Mouse (Mus musculus): Measurements from ENCODE around the gene Arap1. TPM values are rescaled to one million over a fixed set of nuclear protein-coding genes. Genes with fewer than 3 reads are reported as not detected.
A peak's percentile ranks its signal among the peaks of the same experiment; 100 is the strongest.

Arap1 gene
- polyA plus RNA-seq, 1 experiment, result 16.3 TPM

- H3K4me3 ChIP-seq (ENCODE audit: insufficient read depth, low read length), result no peak overlapping the region
- TF ChIP-seq POLR2A (IDR thresholded peaks at IDR 0.05; ENCODE audit: extremely low read depth, insufficient read depth, low read length), result no peak
- TF ChIP-seq CTCF (IDR thresholded peaks at IDR 0.05; ENCODE audit: extremely low read depth, insufficient read depth, low read length), result no peak
- peaks cover 9% of the 10 kb centered on the region for H3K4me1 ChIP-seq (ENCODE audit: control insufficient read depth, insufficient read depth, low read length)
- no peak overlapping the region for H3K27ac ChIP-seq (ENCODE audit: insufficient read depth, low read length)
These were observed 23.5 kb upstream of the Arap1 start for GRCm38 (mm10) chr7:101324142-101324962.

GRCm38 (mm10) chr7:101326006-101326405, 21.9 kb upstream of the Arap1 start:
- TF ChIP-seq POLR2A (IDR thresholded peaks at IDR 0.05; ENCODE audit: extremely low read depth, insufficient read depth, low read length), result no peak
- TF ChIP-seq CTCF (IDR thresholded peaks at IDR 0.05; ENCODE audit: extremely low read depth, insufficient read depth, low read length), result no peak
- H3K4me1 ChIP-seq (ENCODE audit: control insufficient read depth, insufficient read depth, low read length), result peaks cover 16% of the 10 kb centered on the region
- H3K27ac ChIP-seq (ENCODE audit: insufficient read depth, low read length), result no peak overlapping the region
- H3K4me3 ChIP-seq (ENCODE audit: insufficient read depth, low read length), result no peak overlapping the region

- Histone ChIP-seq H3K4me1 (ENCODE audit: control insufficient read depth, insufficient read depth, low read length) (peaks cover 11% of the 10 kb centered on the region), H3K27ac (ENCODE audit: insufficient read depth, low read length) (no peak overlapping the region), H3K4me3 (ENCODE audit: insufficient read depth, low read length) (no peak overlapping the region)
- no peak for TF ChIP-seq POLR2A (IDR thresholded peaks at IDR 0.05; ENCODE audit: extremely low read depth, insufficient read depth, low read length)
- no peak for TF ChIP-seq CTCF (IDR thresholded peaks at IDR 0.05; ENCODE audit: extremely low read depth, insufficient read depth, low read length)
These were observed 20.6 kb upstream of the Arap1 start for GRCm38 (mm10) chr7:101327263-101327662.

GRCm38 (mm10) chr7:101327786-101328185, 20.1 kb upstream of the Arap1 start:
- no peak for TF ChIP-seq POLR2A (IDR thresholded peaks at IDR 0.05; ENCODE audit: extremely low read depth, insufficient read depth, low read length)
- TF ChIP-seq CTCF (IDR thresholded peaks at IDR 0.05; ENCODE audit: extremely low read depth, insufficient read depth, low read length), result no peak
- Histone ChIP-seq H3K4me1 (ENCODE audit: control insufficient read depth, insufficient read depth, low read length) (peaks cover 7% of the 10 kb centered on the region), H3K4me3 (ENCODE audit: insufficient read depth, low read length) (no peak overlapping the region), H3K27ac (ENCODE audit: insufficient read depth, low read length) (no peak overlapping the region)

GRCm38 (mm10) chr7:101328621-101329158, 19.2 kb upstream of the Arap1 start:
- H3K27ac ChIP-seq (ENCODE audit: insufficient read depth, low read length), result peak overlapping the region; percentile 5; the same call in 1 of the 2 replicates
- H3K4me3 ChIP-seq (ENCODE audit: insufficient read depth, low read length), result no peak overlapping the region
- peaks cover 7% of the 10 kb centered on the region for H3K4me1 ChIP-seq (ENCODE audit: control insufficient read depth, insufficient read depth, low read length)
- peak; percentile 28; the same call in 1 of the 2 replicates for TF ChIP-seq CTCF (IDR thresholded peaks at IDR 0.05; ENCODE audit: extremely low read depth, insufficient read depth, low read length)
- TF ChIP-seq POLR2A (IDR thresholded peaks at IDR 0.05; ENCODE audit: extremely low read depth, insufficient read depth, low read length), result no peak

- peak overlapping the region; percentile 5; the same call in 1 of the 2 replicates for H3K27ac ChIP-seq (ENCODE audit: insufficient read depth, low read length)
- no peak for TF ChIP-seq POLR2A (IDR thresholded peaks at IDR 0.05; ENCODE audit: extremely low read depth, insufficient read depth, low read length)
- no peak for TF ChIP-seq CTCF (IDR thresholded peaks at IDR 0.05; ENCODE audit: extremely low read depth, insufficient read depth, low read length)
- H3K4me3 ChIP-seq (ENCODE audit: insufficient read depth, low read length), result no peak overlapping the region
- peaks cover 7% of the 10 kb centered on the region for H3K4me1 ChIP-seq (ENCODE audit: control insufficient read depth, insufficient read depth, low read length)
These were observed 18.3 kb upstream of the Arap1 start for GRCm38 (mm10) chr7:101329606-101330005.

- H3K27ac ChIP-seq (ENCODE audit: insufficient read depth, low read length), result no peak overlapping the region
- no peak overlapping the region for H3K4me3 ChIP-seq (ENCODE audit: insufficient read depth, low read length)
- TF ChIP-seq CTCF (IDR thresholded peaks at IDR 0.05; ENCODE audit: extremely low read depth, insufficient read depth, low read length) (no peak), POLR2A (IDR thresholded peaks at IDR 0.05; ENCODE audit: extremely low read depth, insufficient read depth, low read length) (no peak)
- peaks cover 7% of the 10 kb centered on the region for H3K4me1 ChIP-seq (ENCODE audit: control insufficient read depth, insufficient read depth, low read length)
These were observed 17.6 kb upstream of the Arap1 start for GRCm38 (mm10) chr7:101330074-101330840.

- no peak overlapping the region for H3K27ac ChIP-seq (ENCODE audit: insufficient read depth, low read length)
- TF ChIP-seq CTCF (IDR thresholded peaks at IDR 0.05; ENCODE audit: extremely low read depth, insufficient read depth, low read length) (no peak), POLR2A (IDR thresholded peaks at IDR 0.05; ENCODE audit: extremely low read depth, insufficient read depth, low read length) (no peak)
- H3K4me1 ChIP-seq (ENCODE audit: control insufficient read depth, insufficient read depth, low read length), result peaks cover 7% of the 10 kb centered on the region
These were observed 17.1 kb upstream of the Arap1 start for GRCm38 (mm10) chr7:101330841-101331173.

GRCm38 (mm10) chr7:101332045-101332831, 15.6 kb upstream of the Arap1 start:
- peaks cover 7% of the 10 kb centered on the region for H3K4me1 ChIP-seq (ENCODE audit: control insufficient read depth, insufficient read depth, low read length)
- no peak overlapping the region for H3K4me3 ChIP-seq (ENCODE audit: insufficient read depth, low read length)
- H3K27ac ChIP-seq (ENCODE audit: insufficient read depth, low read length), result no peak overlapping the region
- TF ChIP-seq POLR2A (IDR thresholded peaks at IDR 0.05; ENCODE audit: extremely low read depth, insufficient read depth, low read length) (no peak), CTCF (IDR thresholded peaks at IDR 0.05; ENCODE audit: extremely low read depth, insufficient read depth, low read length) (no peak)

More at GRCm38 (mm10) chr7:101330841-101331173, 17.1 kb upstream of the Arap1 start:
- no peak overlapping the region for H3K4me3 ChIP-seq (ENCODE audit: insufficient read depth, low read length)
